Mouse (Mus musculus): ENCODE data around the gene Gm42791. TPM values are rescaled to one million over a fixed set of nuclear protein-coding genes. Genes with fewer than 3 reads are reported as not detected.

The Gm42791 gene
- polyA plus RNA-seq (2014; fragmentation: Illumina TruSeq; extraction: RNeasy Lipid Tissue Mini Kit (QIAGEN cat#74804); ENCODE audit: low read depth, low replicate concordance): 6.2 TPM

DNA sequence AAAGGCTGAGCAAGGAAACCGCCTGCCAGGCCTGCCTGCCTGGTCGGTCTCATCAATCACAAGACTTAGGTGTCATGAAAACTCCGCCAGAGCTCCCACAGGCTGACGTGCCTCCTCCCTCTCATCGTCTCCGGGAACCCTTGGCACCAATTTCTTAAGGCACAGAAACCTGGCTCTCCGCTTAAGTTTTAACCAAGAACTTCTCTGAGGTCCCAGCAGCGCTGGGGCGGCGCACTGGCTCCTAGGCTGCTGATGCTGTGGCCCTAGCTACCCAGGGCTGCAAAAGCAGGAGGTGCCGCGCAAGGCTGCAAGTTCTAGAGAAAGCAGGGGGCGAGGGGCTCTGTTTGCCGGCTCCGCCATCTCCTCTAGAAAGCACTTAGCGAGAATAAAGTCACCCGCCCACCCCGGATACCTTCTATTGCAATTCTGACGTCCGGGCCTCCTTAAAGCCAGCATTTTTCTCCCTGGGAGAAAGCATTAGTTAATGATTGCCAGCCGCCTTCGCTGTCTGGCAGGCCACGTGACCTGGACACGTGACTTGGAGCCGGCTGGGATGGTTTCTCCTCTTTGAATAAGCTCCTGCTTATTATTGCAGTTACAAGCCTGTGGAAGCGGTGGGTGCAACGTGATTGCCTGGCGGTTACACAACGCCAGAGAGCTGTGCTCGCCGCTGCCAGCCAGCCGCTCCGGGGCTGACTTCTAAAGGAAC is at the start of gene Gm42791:
Gene Gm42791 (minus strand): TSS at position 442 of the 709 bp plus-strand sequence.

DNA sequence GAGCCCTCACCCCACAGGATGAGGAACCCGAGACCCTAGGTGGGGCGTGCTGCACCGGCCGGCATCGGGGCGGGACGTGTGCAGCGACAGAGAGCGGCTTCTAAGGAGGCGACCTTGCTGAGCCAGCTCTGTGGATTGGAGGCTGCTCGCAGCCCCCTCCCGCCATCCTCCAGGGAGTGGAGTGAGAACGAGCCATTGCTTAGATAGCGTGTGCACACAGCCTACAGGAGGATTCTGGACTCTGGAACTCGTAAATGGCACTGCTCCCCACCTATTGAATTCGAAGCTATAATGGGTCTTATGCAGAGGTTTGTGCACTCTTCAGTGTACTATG is 65.9 kb downstream of the Gm42791 start, which contains the start of gene Katnal1:
Gene Katnal1 (minus strand): TSS at position 205 of the 334 bp plus-strand sequence.

Other genes starting within 250 kb of the Gm42791 start
- gene Katnal1, start 65.8 kb downstream of the Gm42791 start, polyA plus RNA-seq (2014; fragmentation: Illumina TruSeq; extraction: RNeasy Lipid Tissue Mini Kit (QIAGEN cat#74804); ENCODE audit: low read depth, low replicate concordance): 25.9 TPM
- gene Uspl1, start 189.2 kb upstream of the Gm42791 start, polyA plus RNA-seq (2014; fragmentation: Illumina TruSeq; extraction: RNeasy Lipid Tissue Mini Kit (QIAGEN cat#74804); ENCODE audit: low read depth, low replicate concordance): 51.2 TPM
- gene Hmgb1, start 189.3 kb upstream of the Gm42791 start, polyA plus RNA-seq (2014; fragmentation: Illumina TruSeq; extraction: RNeasy Lipid Tissue Mini Kit (QIAGEN cat#74804); ENCODE audit: low read depth, low replicate concordance): 225 TPM